Mouse (Mus musculus) 3T3-L1 (cell line): ENCODE measurements around the gene Qrich2.

ENCODE experiments used
- DNase-seq: peaks from one replicate; pipeline ENCODE4 v3.0.0-alpha.2; 2015; ENCODE audit warnings: low read depth, low spot score

Qrich2 gene

DNA sequence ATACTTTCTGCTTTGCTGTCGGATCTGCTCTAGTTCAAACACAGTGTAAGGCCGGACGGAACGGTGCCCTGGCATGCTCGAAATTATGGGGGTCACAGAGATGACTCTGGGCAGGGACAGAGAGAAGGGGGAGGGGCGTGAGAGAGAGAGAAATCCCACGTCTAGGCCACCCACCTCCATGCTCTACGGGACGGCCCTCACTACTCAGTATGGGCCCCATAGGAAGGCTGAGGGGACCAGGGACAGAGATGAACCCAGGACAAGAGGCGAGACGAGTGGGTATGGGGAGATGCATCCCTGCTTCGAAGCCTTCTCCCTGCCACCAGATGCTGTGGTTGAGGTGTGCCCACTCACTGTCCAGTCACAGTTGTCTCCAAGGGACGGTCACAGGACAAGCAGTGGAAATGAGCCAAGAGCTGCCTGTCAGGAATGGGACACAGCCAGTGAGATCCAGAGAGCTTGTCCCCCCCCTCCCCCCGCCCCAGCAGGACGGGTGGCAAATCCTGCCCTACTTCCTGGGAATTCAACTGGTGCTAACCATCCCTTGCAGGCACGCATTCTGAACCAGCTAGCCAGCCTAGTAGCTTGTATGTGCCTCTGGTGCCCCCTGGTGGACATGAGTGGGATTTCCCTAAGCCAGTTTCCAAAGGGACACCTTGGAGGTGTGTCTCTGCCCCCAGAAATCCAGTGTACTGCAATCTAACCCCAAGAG lies 20.3 kb downstream of the Qrich2 start:
- DNase-seq, result peak; percentile 96

DNA sequence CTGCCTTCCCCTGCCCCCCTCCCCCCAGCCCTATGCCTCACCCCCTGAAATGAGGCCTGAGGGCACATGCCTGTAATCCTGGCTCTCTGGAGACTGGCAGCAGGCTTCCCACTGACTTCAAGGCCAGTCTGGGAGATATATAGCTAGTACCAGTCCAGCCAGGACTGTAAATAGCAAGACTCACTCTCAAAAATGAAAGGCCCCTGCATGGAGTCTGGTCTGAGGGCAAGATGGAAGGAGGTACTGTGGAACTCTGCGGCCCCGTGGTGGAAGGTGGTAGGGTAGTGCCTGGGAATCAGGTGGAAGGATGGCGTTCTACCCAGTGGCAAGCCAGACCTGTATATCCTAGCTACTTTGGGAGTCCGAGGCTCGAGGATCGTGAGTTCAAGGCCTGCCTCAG lies 22.1 kb downstream of the Qrich2 start:
- peak; percentile 25 for DNase-seq

DNA sequence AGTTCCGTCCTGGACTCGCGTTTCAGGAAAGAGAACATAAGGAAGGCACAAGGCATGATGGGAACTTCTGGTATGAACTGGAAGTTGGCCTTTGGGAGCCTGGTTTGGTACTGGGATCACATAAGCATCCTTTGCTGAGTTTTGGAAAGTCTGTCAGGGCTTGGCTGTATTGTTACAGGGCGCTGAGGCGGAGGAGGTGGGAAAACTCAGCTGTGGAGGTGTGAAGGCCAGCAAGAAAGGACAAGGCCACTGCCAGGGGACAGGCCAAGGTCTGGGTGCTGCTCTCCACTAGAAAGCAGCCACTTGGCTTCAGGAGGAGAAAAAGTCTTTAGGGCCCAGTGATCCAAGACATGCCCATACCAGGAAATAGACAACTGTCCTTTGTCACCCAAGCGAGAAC lies 22.7 kb downstream of the Qrich2 start:
- no peak for DNase-seq

DNA sequence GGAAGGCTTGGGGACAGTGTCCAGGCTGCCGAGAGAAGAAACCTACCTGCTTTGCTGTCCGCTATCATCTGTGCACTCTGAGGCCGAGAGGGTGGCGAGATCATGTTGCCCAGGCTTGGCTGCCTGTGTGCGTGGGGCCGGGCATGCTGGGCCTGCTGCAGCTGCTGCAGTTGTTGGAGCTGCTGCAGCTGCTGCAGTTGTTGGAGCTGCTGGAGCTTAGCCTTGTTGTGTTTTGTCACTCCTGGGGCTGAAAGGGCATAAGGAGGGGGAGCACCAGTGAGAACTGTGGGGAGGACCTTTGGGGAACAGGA lies 23.2 kb downstream of the Qrich2 start:
- DNase-seq, result no peak

DNA sequence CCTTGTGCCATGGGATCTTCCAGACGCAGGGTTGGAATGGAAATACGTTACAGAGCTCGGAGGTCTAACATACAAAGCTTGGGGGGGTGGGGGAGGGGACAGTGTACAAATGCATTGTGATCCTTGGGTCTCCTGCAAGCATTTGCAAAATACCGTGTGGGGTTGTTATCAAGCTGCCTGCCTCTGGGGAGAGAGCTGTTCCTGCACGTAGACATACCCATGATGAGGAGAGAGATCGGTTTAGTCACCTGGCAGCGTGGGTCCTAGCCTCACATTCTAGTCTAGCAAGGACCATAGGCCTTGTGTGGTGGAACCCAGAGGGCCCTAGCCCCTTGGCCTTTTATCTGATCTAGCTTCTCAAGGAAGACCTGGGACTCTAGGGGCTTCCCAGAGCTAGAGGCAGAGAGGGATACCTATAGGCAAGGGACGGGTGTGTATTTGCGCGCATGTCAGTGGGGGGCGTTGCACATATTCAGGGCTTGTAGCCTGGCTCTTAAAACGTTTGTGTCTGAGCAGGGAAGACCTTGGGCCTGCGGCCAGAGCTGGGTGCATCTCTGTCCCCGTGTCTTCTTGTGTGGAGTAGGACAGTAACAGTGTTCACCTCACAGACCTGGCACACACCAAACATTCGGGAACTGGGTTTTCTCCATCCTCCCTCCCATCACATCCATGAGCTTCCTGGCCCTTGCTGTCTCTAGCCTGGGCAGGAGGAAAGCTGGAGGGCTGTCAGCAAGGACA lies 23.7 kb downstream of the Qrich2 start:
- no peak for DNase-seq

DNA sequence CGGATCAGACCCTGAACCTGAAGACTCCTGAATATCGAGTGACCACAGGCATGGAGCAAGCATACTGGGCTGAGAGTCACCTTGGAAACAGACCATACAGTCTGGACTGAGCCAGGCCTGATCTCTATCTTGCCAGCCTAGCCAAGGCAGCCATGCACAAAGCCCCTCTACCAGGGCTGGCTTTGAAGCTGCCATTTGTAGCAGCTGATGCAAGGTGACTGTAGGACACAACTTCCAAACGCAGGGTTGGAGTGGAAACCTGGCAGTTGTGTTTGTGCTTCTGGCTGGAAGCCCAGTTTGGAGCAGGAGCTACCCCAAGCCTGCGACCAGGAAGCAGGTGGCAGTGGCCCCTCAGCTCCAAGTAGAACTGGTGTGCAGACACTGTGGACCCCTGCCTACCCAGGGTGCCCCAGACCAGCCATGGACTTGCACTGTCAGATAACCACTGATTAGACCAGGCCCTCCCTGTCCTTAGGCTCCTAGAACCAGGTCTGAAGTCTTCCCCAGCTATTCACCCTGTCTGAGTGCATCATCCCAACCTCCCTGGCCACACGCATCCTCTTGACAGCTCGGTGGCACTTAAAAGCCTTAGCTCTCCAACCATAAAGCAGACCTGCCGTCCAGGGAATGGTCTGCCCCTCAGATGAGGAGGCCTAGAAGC lies 25.5 kb downstream of the Qrich2 start:
- no peak for DNase-seq

DNA sequence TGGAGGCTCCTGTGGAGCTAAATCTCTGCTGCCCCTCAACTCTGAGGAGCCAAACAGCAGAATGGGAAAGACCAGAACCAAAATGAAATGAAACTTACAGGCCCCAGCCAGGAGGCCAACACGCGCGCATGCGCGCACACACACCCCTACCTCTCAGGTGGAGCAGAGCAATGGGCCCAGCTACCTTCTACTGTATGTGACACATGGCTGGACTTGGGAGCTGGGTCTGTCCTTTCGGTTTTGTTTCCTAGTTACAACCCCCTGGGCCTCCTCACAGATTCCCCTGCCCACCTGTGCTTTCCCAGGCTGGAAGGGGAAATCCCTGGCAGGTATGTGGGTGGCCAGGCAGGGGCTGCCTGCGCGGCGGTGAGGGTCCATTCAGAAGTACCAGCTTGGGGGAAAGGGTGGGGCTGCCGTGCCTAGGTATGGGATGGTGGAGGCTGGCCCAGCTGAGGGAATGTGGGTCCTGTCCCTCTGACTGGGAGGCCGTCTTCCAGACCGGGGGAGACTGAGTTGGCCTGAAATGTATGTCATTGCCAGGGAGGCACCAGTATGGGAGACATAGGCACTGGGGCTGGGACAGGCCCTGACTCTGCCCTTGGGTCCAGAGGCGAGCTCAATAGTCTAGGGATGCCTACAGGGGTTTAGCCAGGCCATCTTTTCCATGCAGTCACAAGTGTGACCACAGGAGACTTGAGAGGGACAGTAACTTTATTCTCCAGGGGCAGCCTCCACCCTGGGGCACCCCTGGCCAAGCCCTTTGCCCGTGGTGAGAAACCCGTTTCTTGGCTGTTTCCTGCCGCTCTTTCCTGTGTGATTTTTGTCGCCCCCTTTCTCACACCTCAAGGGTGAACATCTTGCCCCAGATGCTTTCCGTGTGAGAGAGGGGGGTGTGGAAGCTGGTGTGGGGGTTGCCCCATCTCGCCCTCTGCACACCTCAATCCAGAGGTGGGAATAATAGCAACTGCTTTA lies 26.5 kb downstream of the Qrich2 start:
- DNase-seq, result no peak

DNA sequence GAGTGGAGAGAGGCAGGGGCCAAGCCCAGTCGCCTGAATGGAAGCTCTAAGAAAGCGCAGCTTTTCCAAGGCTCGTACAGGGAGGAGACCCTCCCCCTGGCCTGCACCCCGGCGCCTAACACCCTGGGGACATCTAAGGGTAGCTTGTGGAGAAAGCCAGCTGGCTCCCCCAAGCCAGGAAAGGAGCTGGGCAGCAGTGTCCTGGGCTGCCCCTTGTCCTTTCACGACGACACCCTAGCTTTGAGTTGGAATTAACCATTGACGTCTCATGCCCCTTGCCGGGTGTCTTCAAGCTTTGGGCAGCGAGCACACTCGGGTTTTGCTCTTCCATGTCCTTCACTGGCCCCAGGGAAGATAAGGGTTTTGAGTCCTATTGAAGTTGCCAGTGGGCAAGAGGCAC lies 28.5 kb downstream of the Qrich2 start:
- DNase-seq, result no peak

DNA sequence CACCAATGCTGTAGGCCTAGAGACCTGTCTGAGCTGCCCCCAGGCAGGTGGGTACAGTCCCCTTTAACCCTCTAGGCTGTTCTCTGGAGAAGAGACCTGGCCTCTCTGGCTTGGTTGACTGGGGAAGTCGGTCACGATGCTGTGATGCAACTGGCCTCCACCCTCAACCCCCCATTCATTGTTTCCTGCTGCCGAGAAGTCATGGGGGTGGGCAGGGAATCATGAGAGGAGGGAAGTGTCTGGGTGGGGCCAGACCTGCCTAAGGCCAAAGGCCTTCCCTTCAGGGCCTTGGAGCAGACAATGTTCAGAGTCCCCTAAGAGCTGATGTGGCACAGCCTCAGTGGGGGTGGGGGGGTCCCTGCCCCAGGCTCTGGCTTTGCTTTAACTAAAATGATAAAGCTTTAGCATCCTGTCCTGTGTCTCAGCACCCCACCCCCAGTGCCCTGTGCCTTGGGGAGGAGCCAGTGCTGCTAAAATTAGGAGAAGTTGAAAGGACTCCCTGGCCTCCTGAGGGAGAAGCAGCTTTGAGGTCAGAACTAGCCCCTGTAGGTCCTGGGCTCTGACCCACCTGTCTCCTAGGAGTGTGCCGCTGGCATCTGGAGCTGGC lies 29.2 kb downstream of the Qrich2 start:
- no peak for DNase-seq

DNA sequence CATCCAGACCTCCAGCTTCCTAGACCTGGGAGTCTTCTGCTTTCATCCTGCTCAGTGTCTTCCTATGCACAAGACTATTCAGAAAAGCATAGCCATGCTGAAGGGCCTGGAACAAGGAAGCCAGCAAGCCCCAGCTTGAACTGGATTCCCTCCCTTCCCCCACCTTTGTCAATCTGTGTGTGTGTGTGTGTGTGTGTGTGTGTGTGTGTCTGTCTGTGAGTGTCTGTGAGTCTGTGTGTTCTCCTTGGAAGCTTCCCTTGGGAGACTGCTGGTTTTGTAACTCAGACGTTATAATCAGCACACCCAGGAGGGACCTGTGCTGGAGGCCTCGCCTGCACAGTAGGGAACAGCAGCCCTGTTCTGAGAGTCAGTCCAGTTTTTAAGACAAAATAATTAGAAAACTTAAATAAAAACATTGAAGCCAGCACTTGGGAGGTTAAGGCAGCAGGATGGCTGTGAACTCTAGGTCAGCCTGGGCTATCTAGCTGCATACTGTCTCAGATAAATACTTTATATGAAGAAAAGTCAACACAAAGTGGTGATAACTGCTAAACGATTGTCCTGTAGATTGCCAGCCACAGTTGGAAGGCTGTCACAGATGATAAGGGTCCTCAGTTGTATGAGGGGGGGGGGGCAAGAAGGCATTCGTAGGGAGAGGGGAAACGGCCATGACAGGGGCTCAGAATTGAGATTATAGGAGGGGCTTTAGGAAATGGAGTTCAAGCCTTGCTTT lies 29.9 kb downstream of the Qrich2 start:
- DNase-seq, result no peak

DNA sequence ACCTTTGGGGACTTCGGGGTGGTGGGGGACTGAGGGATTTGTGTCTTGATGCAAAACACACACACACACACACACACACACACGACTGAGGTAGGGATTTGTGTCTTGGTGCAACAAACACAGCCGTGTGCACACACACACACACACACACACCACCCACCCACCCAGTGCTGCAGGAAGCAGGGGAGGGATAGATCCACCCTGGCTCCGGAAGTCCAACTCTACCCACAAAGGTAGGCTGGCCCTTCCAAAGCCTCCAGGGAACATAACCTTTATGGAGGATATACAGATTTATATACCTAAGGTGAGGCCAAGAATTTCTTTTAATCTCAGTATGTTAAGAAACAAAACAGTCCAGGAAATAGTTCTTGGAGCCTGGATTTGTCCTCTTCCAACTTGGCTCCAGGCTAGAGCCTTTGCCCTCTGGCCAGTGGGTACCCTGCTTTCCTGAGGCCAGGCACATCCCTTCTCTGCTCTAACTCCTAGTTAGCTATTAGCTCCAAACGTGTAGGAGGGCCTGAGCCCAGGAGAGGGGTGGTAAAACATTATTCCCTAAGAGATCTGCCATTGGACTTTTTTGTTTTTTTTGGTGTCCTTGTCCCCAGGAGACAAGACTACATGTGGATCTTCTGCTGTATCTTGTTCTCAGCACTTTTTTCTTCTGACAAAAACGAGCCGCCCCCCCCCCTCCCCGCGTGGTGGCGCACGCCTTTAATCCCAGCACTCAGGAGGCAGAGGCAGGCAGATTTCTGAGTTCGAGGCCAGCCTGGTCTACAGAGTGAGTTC lies 30.9 kb downstream of the Qrich2 start:
- peak; percentile 17 for DNase-seq

DNA sequence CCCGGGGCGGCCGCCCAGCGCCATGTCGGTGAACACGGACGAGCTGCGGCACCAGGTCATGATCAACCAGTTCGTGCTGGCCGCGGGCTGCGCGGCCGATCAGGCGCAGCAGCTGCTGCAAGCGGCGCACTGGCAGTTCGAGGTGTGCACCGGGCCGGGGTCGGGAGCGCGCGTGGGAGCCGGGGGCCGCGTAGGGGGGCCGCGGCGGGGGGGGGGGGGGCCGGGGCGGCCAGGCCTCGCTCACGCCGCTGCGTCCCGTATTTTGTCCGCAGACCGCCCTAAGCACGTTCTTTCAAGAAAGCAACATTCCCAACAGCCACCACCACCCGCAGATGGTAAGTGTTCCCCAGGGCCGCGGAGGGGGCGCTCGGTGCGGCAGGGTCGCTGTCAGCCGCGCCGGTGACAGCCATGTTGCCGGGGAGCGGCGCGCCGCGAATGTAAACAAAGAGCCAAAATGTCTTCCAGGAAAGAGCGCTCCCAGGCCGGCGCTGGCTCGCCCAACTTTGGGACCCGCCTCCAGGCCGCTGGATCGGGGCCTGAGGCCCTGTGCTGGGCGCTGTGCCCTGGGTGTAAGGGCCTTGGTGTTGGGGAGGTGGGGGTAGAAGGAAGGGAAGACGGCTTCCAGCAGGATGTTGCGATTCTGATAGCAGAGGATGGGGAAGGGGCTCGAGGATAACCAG lies 31.6 kb downstream of the Qrich2 start:
- DNase-seq, result peak; percentile 71

DNA sequence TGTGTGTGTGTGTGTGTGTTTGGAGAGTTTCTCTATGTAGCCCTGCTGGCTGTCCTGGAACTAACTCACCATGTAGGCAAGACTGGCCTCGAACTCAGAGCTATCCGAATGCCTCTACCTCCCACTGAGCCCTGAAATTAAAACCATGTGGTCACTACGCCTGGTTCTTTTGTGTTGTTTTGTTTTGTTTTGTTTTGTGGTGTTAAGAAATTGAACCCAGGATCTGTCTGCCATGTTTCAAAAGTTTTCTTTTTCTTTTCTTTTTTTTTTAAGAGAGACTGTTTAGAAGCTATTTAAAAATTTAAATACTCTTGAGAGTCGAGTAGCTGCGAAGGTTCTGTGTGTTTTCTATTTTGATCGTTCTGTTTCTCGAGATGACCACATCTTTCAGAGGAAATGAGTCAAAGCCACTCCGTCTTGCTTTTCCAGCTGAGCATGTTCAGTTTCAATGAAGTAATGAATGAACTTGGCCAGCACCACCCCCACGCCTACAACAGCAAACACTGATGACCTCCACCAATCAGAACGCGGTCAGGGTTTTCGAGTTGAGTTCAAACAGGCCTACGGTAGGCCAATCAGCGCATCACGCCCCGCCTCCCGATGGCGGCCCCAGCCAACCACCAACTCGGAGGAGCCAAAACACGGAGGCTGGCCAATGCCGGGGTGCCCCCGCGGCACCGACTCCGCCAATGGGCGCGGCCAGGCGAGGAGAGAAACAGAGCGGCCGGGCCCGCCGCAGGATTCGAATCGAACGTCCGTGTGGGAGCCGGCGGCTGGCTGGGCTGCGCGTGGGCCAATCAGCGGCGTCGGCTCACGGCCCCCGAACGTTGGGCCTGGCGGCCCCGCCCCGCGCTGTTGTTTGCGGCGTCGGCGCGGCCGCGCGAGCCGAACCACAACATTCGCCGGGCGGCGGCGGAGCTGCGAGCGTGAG lies 32.4 kb downstream of the Qrich2 start, which contains the start of gene Ubald2:
TSS of gene Ubald2 (plus strand) at position 739 of the 931 bp plus-strand sequence.
- DNase-seq, result peak; percentile 100

DNA sequence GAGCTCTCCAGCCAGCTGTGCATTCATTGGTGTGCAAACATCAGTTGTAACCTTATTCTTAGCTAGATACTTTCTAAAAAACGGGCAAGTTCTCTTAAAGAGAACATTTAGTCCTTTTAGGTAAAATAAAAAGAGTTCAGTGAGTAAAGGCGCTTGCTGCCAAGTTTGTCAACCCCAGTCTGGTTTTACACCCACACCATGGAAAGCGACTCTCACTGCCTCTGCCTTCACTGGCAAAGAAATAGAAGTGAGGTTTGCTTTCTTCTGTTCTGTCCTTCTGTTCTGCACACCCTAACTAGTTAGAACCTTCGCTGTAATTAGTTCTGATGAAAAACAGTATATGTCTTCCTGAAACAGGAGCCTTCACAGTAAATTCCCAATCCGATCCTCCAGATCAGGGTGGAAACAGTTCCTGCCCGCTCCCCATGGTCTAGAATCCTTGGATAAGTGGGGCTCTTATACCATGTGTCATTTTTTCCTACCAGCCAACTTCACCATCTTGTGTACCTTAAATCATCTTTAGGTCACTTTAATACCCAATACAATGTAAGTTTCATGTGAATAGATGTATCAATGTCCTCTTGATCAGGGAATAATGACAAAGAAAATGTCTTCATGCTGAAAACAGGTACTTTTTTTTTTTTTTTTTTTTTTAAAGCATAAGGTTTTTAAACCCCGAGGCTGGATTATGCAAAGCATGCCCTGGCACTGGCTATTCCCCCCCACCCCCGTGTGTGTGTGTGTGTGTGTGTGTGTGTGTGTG lies 33.3 kb downstream of the Qrich2 start:
- DNase-seq, result peak; percentile 31

DNA sequence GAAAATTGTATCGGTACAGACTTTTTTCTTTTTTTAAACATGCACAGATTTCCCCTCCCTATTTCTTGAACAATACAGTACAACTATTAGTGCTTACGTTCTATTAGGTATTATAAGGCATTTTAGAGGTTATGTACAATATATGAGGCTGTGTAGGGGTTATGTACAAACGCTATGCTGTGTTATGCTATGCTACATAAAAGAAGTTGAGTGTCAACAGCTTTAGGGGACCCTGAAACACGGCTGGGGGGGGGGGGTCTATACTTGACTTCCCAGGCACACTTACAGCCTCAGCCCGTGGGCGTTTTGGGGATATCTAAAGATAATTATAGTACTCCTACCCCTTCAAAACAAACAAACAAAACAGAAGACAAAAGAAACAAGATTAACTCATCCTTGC lies 33.9 kb downstream of the Qrich2 start:
- no peak for DNase-seq

DNA sequence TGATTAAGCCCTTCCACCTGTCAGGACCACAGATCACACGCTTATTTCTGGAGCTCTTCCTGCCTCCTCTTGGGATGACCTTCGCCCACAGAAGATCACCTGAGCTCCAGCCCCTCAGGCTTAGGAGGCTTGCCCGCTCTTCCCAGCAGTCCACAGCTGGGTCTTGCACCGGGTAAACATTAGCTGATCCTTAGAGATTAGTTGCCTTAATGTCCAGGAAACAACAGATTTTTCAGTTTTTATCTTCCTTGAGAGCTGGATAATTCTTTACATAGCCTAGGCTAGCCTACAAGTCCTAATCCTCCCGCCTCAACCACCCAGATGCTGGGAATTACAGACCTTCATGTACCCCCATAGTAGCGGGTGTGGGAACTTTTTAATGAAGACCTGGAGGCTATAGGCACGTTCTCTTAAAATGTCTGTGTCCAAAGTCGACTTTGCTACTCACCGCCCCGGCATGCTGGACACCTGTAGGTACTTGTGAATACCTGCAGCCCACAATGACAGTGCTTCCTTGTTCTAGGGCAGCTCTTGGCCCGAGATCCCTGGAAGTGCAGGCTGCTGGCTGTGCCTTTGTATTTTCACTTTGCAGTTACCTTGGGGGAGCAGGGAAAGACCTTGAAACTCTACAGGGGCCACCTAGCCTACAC lies 34.5 kb downstream of the Qrich2 start:
- no peak for DNase-seq
